Mouse (Mus musculus): Measurements from ENCODE around the gene Fkbp8. TPM values are rescaled to one million over a fixed set of nuclear protein-coding genes. Genes with fewer than 3 reads are reported as not detected.

Gene Fkbp8
- 100 to 1,000 TPM; 162 to 184 TPM for total RNA-seq (2021)
- long read RNA-seq, experiment 1, transcript Fkbp8-204 (9 exons, 1,799 nt) = minor isoform, 33 of 368 reads
- long read RNA-seq, experiment 1, transcript Fkbp8-202 (9 exons, 1,720 nt) = minor isoform, 39 of 368 reads
- long read RNA-seq, experiment 1, transcript Fkbp8-201 (9 exons, 1,698 nt) = major isoform, 221 of 368 reads
- long read RNA-seq, experiment 1, partial matches to known transcripts = 30 of 368 reads
- long read RNA-seq, experiment 1, other reads (novel, unspliced or antisense) = 45 of 368 reads
- long read RNA-seq, experiment 2, transcript Fkbp8-204 (9 exons, 1,799 nt) = minor isoform, 52 of 469 reads
- long read RNA-seq, experiment 2, transcript Fkbp8-201 (9 exons, 1,698 nt) = major isoform, 271 of 469 reads
- long read RNA-seq, experiment 2, transcript Fkbp8-202 (9 exons, 1,720 nt) = minor isoform, 50 of 469 reads
- long read RNA-seq, experiment 2, partial matches to known transcripts = 38 of 469 reads
- long read RNA-seq, experiment 2, other reads (novel, unspliced or antisense) = 56 of 469 reads

DNA sequence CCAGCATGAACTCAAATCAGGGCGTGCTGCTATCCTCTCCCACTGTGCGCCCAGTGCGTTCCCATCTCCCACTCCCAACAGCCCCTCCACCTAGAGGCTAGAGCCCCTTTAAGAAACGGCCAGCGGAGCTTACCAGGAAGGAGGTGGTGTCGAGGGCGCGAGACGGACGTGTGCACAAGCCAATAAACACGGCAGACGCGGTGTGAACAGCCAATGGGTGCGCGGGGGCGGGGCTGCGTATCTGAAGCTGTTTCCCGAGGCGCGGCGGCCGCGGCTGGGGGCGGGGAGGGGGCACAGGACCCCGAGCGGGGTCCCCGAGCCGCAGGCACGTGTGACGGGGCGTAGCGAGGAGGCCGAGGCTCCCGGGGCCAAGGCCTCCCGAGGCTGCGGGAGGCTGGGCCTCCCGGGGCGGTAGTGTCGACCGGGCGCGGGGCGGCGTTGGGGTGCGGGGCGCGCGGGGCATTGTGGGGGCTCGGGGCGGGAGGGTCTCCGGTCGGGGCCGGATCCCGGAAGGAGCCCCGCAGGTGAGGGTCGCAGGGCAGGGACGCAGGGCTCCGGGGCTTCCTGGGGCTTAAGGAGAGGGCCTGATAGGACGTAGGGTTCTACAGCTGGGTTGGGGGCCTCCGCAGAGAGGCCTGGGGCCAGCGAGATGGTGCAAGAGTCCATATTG, at the start of gene Fkbp8, which contains the start of gene Kxd1:
Fkbp8 (plus strand) TSS at position 213 of the 670 bp plus-strand sequence.
Kxd1 (minus strand) TSS at position 445 of the 670 bp plus-strand sequence.
- DNase-seq (ENCODE audit: low spot score in 2 of 2) = peak; percentile 96 to 97

DNA sequence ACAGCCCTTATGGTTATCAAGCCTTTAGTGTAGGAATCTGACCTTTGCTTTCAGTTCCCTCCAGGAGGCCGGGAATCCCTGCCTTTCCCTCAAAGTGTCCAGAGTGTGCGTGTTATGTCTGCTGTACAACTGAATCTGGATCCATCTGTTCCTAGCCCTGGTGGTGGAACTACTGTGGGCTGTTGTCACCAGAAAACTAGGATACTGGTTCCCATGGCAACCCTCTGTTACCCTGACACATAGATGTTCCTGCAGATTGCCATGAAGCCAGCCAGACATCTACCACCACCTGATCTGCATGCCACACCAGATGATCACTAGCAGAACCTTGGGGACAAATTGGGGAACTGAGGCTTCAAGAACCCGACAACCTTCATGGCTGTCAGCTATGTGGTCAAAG, 45.6 kb upstream of the Fkbp8 start:
- DNase-seq (ENCODE audit: low spot score in 2 of 2) = no peak

DNA sequence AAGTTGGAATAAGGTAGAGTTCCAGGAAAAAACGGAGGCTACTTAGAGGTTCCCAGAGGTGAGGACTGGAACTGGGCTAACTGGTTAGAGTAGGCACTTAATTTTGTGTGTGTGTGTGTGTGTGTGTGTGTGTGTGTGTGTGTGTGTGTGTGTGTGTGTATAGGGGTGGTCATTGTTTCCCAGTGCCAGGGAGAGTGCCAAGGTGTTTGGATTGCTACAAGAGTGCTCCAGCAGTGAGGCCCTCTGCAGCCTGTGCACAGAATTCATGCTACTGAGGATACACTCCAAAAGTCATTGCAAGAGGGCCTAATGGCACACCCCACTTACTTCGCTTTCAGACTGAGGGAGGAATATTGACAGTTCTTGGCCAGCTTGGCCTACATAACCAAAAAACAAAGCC, 44.6 kb upstream of the Fkbp8 start:
- DNase-seq (ENCODE audit: low spot score in 2 of 2) = no peak

DNA sequence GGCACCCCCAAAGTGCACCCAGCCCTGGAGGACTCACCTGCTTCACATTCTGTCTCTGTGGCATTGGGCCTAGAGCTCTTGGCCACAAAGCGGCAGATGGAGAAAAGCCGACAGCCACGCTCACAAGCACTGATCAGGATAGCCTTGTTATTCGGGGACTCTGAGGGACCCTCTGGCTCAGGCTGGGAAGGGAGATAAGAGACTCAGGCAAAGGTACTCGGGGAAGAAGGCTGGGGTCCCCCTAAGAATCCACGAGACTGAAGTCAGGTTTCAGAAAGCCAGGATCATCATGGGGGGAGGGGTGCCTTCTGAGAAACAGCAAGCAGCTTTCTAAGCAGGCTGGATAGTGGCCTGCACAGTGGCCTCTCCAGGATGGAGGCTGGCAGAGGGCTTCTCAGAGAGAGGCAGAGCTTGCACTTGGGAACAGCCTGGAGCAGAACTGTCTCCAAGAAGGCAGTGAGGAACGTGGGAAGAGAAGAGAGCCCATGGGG, 41.3 kb upstream of the Fkbp8 start:
- no peak for DNase-seq (ENCODE audit: low spot score in 2 of 2)

DNA sequence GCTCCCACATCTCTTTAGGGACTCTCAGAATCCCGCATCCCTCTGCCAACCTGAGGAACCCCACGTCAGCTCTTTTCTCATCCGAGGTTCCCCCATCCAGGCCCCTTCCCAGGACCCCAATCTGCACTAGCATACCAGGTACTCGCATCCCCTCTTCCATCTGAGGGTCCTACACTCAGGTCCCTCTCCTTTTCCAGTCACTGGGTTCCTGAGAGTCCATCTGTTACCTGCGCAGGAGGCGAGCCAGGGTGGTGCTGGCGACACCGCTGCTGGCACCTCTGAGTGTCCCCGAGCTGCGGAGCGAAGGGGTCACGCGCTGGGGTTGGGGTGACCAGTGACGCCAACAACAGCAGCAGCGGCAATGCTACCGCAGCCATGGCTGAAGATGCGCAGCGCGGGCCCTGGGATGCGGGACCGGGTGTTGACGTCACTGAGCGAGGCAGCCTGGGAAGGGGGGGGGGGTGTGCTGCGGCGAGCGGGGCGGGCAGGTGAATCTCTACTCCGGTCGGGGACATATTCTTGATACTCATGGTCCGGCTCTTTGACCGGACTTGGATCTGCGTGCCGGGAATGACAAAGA, 40.5 kb upstream of the Fkbp8 start, which contains the start of gene Tmem59l:
Tmem59l (minus strand) TSS at position 418 of the 580 bp plus-strand sequence.
- no peak for DNase-seq (ENCODE audit: low spot score in 2 of 2)

DNA sequence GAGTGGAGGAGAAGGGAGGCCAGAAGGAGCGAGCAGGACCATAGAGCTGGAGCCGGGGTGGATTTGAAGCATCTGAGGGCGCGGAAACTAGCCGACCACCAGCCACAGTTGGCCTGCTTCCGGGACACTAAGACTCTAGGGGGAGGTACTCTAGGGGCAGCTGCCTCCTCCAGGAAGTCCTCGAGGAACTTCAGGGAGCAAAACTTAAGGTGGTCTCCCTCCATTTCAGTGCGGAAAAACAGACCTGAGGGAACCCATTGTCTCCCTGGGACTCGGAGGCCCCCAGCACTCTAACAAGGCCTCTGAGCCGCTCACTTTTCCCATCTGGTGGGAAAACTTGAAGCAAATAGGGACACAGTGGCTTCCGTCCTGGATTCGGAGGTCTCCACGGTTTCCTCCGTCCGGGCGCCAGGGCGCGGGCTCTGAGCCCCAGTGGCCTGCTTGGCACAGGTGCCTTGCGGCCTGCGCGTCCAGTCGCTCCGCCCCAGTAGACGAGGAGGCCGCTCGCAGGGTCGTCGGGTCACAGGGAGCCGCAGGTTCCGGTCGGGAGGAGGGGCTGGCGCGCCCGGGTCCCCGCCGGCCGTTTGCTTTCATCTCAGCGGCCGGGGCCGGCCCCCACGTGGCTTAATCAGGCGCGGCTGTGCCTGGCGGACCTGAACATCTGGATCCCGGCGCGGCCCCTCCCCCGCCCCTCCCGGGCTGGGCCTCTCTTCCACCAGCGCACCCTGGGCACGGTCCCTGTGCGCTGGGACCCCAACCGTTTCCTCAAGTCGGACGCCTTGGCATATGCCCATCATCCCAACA, 39.3 kb upstream of the Fkbp8 start:
- DNase-seq (ENCODE audit: low spot score in 2 of 2) = no peak

DNA sequence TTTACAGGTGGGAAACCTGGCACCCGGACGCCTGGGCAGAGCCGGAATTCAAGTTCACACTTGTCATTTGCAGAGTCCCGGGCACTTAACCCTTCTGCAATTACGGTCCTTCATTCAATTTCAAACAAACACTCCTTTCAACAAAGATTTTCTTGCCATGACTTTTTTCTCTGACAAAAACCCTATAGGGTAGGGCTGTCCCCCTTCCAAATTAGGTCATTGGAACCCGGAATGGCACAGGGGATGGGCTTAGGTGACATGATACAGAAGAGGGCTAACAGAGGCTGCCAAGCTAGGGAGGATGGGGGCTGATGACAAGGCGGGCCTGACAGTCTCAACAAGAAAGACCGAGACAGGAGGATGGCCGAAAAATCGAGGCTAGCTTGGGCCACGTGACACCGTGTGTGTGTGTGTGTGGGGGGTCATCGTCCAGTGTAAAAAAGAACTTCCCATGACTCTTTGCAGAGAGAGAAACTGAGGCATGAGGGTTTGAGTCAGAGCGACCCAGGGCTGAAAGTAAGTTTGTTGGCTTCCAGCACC, 38.5 kb upstream of the Fkbp8 start:
- no peak for DNase-seq (ENCODE audit: low spot score in 2 of 2)

DNA sequence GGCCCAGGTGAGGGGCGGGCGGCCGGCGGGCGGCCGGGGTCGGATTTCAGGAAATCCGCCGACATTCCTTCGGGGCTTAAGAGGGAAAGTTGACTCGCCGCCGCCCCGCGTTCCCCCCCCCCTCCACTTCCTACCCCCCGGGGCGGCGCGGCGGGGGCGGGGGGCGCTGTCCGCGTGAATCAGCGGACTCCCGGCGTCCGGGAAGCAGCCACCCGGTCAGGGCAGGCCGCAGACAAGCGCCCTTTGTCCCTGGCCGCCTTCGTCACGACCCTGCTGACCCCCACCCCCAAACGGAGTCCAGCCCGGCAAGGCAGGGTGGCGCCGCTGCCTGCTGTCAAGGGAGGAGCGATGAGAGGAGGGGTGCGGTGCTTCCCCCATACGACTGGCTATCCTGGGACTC, 37.9 kb upstream of the Fkbp8 start:
- DNase-seq (ENCODE audit: low spot score in 2 of 2) = no peak

DNA sequence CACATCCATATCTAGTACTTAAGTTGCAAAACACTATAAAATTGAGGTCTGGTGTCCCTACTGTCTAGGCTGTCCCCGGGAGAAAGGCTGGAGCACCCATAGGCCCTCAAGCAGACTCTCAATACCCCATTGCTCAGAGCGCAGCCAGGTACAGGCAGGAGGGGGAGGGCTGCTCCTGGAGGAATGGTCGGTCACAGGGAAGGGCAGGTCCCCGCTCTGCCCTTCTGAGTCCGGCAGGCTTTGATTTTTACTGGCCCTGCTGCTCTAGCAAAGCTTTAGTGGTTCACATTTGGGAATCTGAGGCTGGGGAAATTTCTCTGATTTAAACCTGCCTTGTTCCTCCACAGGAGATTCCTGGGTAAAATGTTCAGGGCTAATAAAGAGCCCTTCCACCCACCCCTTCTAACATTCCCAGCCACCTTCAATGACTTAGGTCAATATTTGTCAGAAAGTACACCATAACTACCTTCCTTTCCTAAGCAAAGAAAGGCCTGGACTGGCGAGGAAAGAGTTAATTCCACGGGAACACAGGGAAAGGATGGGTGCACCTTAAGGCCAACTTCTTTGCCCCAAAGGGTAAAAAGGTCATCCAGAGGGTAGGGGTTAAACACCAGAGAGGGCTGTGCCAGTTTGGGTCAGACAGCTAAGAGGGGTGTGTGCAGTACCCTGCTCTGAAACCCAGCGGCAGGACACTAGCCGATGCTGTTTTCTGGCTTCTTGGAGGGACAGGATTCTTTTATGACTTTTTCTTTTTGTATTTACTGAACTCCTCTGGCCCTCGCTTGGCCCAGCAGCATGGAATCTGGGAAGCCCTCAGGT, 37.3 kb upstream of the Fkbp8 start:
- no peak for DNase-seq (ENCODE audit: low spot score in 2 of 2)

DNA sequence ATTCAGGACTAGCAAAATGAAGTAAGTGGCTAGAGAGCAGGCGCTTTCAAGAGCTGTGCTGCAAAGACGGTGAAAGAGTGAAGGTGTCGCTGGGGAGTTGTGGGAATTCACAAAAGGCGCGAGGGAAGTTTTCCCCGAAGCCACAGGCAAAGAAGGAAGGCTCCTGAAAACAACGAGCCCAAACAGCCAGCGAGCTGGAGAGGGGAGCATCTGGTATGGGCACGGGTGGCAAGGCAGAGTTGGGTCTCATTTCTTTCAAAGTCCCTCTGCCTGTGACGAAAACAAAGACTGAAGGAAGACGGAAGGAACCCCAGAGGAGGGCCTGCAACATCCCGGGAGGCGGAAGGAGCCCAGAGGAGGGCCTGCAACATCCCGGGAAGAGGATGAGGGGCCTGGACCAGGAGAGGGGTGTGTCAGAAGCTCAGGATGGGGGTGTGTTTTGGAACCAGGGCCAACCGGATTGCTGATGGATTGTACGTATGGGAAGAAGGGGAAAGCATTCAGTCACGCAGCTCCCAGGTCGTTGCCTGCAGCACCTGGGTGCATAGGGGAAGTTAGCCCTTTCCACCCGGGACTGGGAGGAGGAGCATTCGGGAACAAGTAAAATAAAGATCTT, 36.5 kb upstream of the Fkbp8 start:
- DNase-seq (ENCODE audit: low spot score in 2 of 2) = no peak

DNA sequence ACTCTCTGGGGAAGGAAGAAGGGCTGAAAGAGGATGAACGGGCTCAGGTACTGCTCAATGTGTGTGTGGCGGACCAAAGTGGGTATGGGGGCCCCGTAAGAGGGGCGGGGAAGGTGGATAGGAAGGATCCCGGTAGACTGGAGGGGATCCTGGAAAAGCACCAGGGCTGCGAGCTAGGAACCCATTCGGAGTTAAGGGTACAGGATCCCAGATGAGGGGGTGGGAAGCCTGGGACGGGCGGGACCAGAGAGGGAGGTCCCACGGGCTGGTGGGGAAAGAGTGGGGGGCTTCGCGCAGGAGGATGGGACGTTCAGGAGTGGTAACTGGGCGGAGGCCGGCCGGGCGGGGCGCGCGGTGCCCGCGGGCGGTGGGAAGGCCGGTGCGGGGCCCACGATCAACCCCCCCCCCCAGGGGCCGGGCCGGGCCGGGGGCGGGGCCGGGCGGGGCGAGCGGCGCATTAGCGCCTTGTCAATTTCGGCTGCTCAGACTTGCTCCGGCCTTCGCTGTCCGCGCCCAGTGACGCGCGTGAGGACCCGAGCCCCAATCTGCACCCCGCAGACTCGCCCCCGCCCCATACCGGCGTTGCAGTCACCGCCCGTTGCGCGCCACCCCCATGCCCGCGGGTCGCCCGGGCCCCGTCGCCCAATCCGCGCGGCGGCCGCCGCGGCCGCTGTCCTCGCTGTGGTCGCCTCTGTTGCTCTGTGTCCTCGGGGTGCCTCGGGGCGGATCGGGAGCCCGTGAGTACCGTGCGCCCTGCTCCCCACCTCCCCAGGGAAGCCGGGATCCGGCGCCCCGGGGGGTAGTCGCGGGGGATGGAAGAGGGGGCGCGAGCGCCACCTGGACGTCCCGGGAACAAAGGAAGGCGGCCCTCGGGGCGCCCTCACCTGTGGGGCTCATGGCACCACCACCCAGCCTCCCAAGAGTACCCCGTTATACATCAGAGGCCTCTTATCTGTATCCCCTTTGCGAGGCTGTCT, 34.6 kb upstream of the Fkbp8 start, which contains the start of gene Crlf1:
Crlf1 (plus strand) TSS at position 495 of the 977 bp plus-strand sequence.
- DNase-seq (ENCODE audit: low spot score in 2 of 2) = no peak

DNA sequence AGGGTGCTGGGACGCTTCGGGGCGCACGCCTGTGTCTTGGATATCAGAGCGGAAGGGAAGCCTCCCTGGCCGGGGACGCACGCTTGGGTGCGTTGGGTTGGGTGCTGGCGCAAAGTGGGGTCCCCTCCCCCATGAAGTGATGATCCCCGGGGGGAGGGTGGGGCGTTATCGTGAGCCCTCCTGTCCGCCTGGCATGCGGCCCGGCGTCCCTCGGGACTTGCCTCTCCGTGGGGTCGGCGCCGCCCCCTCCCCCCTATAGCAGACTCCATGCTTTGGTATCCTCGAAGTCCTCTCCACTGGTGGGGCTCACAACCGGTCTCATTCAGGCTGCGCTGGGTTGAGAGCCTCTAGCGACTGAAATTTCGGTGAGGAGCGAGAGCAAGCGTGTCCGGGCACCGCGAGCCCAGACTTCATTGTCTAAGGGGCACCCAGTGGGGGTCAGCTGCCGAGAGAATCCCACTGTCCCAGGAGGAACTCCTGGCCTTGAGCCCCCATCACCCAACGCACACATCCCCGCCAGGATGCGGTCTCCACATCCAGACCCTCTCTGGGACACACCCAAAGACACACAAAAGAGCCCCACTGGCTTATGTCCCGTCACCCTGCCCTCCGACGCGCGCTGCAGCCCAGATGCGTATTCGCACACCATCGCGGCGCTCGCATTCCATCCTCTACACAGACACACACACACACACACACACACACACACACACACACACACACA, 33.7 kb upstream of the Fkbp8 start:
- DNase-seq (ENCODE audit: low spot score in 2 of 2) = no peak

DNA sequence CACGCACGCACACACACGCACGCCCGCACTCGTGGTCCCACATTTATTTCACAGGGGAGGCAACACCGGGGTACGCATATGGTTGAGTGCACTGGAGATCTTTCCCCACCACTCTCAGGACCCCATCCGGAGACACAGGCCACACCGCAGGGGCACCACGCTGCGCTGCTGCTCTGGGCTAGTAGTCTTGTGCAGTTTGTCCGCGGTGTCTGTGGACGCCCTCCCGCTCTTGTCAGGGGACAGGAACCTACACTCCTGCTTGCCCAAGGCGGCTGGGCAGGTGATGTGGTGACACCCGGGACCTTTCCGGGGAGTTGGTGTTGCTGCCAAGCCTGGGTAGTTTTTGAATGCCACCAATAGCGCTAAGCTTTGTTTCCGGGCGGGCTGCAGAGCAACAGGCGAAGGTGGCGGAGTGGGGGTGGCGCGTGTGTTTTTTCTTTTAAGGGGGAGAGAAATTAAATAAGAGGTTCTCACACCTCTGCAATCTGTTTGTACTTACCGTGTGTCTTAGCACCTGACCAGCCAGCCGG, 33.0 kb upstream of the Fkbp8 start:
- DNase-seq (ENCODE audit: low spot score in 2 of 2) = no peak

DNA sequence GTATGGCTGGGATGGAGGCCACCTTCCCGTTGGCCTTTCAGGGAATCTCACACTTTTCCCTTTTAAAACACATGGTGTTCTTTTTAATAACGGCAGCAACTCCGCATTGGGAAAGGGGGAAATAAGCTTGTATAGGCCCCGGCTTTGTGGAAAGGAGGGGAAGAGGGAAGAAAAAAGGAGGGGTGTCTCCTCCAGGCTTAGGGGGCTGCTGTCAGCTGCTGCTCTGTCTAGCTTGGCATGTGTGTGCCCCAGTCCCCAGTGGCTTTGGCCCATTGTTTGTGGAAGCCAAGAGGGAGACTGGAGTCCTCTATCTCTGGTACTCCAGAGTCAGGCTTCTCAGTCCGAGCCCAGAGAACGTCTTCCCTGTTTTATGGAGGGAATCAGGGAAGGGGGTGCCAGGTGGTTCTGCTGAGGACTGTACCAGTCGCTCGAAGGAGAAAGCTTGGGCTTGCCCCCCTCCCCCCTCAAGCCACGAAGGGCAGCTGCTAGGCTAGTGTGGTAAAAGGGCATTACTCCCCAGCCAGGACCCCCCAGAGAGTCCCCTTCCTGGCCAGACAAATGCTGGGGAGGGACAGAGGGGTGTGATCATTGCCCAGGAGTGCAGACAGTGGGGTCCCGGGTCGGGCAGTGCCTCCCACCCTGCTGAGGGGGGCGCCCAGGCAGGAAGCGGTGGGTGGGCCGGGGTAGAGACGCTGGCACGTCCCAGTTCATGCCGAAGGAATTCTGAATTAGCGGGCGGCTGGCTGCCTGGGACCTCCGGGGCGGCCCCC, 32.3 kb upstream of the Fkbp8 start:
- no peak for DNase-seq (ENCODE audit: low spot score in 2 of 2)

DNA sequence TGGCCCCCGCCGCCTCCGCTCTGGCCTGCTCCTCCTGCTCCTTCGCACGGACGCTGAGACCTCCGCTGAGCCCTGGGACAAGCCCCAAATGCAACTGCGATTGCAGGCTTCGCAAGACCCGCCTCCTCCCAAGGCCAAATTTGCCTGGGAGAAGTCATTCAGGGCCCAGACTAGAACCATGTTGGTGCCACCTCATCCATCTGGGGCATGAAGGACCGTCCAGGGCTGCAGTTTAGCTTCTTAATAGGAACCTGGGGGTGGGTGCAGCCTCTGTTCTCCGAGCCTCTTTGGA, 31.8 kb upstream of the Fkbp8 start:
- no peak for DNase-seq (ENCODE audit: low spot score in 2 of 2)

All from gastrocnemius, postnatal 4 days (tissue).